7 mouse cellular contexts compared by ENCODE assay signal in the genomic region with DNA sequence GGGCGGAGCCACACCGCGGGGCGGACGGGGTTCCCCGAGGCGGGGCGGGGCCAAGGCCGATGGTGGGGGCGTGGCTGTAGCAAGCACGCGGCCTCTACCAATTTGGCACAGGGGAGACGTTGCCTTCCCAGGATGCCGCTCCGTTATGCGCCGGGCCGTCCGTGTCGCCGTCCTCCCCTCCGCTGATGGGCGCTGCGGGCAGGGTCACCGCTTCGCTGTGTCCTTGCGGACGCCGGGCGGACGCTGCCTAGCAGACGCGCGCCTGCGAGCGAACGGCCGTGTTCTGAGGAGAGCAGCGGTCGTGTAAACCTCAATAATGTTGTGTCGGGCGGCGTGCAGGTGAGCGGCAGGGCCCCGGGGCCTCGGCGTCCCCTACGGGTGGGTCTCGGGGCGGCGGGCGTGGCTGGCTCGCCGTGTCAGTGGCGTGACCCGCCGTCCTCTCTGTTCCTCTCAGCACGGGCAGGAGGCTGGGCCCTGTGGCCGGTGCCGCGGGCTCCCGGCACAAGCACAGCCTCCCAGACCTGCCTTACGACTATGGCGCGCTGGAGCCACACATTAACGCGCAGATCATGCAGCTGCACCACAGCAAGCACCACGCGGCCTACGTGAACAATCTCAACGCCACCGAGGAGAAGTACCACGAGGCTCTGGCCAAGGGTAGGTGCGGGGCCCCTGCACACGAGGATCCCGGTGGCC. TPM values are rescaled to one million over a fixed set of nuclear protein-coding genes. Genes with fewer than 3 reads are reported as not detected.
DNase-seq lines count a peak whose midpoint lies in the region; ATAC-seq lines count a peak whose summit lies in the region.

No protein-coding gene starts in this region.

- no peaks in the 10 kb centered on the region for H3K9me3 ChIP-seq in intestine, embryonic 15.5 days
- no peaks in the 10 kb centered on the region for H3K9me3 ChIP-seq in midbrain, embryonic 10.5 days (replicated peaks)

- peaks cover 7% of the 10 kb centered on the region for H3K4me1 ChIP-seq in intestine, embryonic 15.5 days (replicated peaks)
- H3K4me1 ChIP-seq in midbrain, embryonic 10.5 days: peaks cover 17% of the 10 kb centered on the region

- peak; percentile 98 for ATAC-seq in intestine, embryonic 15.5 days

- H3K27ac ChIP-seq in intestine, embryonic 15.5 days: peak overlapping the region; percentile 88
- H3K27ac ChIP-seq in midbrain, embryonic 10.5 days (replicated peaks): peak overlapping the region; percentile 85

- peak; percentile 99 for DNase-seq in adrenal gland, adult 18-20 months (ENCODE audit: low spot score in 2 of 2)
- DNase-seq in embryo, embryonic 11 days: peak; percentile 99
- peak; percentile 99 for DNase-seq in gastrocnemius, postnatal 25 days
- peak; percentile 97 to 99 for DNase-seq in left cerebral cortex, postnatal 25 days (ENCODE audit: low spot score in 2 of 2)
- DNase-seq in midbrain, embryonic 10.5 days (ENCODE audit: low spot score): peak; percentile 98
- peak; percentile 94 for DNase-seq in right cerebral cortex, postnatal 4 days

- peak overlapping the region; percentile 82 for H3K4me3 ChIP-seq in intestine, embryonic 15.5 days (replicated peaks)
- peak overlapping the region; percentile 79 for H3K4me3 ChIP-seq in midbrain, embryonic 10.5 days

- WGBS in intestine, embryonic 15.5 days: under 1% methylated on average over 76 of the region's 76 CpGs
- under 1% methylated on average over 76 of the region's 76 CpGs for WGBS in midbrain, embryonic 10.5 days

- H3K36me3 ChIP-seq in intestine, embryonic 15.5 days: 0 out of 2 replicates have a peak, but pooled peaks cover 5% of the 10 kb centered on the region
- H3K36me3 ChIP-seq in midbrain, embryonic 10.5 days: peaks cover 24% of the 10 kb centered on the region

- peak overlapping the region; percentile 85 for H3K4me2 ChIP-seq in intestine, embryonic 15.5 days (replicated peaks)

- H3K27me3 ChIP-seq in intestine, embryonic 15.5 days (replicated peaks): no peaks in the 10 kb centered on the region
- H3K27me3 ChIP-seq in midbrain, embryonic 10.5 days (ENCODE audit: low read depth, poor library complexity, severe bottlenecking): no peaks in the 10 kb centered on the region

- H3K9ac ChIP-seq in intestine, embryonic 15.5 days: peak overlapping the region; percentile 76

- intact Hi-C loops in left cerebral cortex, postnatal 25 days (cut with DNase I): loop anchor here (2.0 kb wide), 1 partner anchor 15 kb away; no protein-coding TSS in a partner anchor

RNA-seq across cellular contexts. Expression of a gene that starts 1.2 kb away (rescaled TPM):
- 100 to 1,000 TPM; 428 to 588 TPM for total RNA-seq in adrenal gland, adult 18-20 months (2021)
- 100 to 1,000 TPM; 447 to 456 TPM for total RNA-seq in gastrocnemius, postnatal 25 days (2021)
- 163 and 167 TPM in 2 replicates for polyA plus RNA-seq in intestine, embryonic 15.5 days (2015; fragmentation: Nextera tagmentation; extraction: Ambion mirVana)
- 100 to 1,000 TPM; 267 to 275 TPM for total RNA-seq in left cerebral cortex, postnatal 25 days (2021)
- polyA plus RNA-seq in midbrain, embryonic 10.5 days (2016; fragmentation: Nextera tagmentation; extraction: Ambion mirVana): 107 and 110 TPM in 2 replicates

RNA-seq across cellular contexts. Expression of a gene that starts 13.9 kb away (rescaled TPM):
- 10 to 100 TPM; 55.4 to 55.6 TPM for total RNA-seq in adrenal gland, adult 18-20 months (2021)
- 10 to 100 TPM; 23.3 to 24.7 TPM for total RNA-seq in gastrocnemius, postnatal 25 days (2021)
- polyA plus RNA-seq in intestine, embryonic 15.5 days (2015; fragmentation: Nextera tagmentation; extraction: Ambion mirVana): 109 and 120 TPM in 2 replicates
- total RNA-seq in left cerebral cortex, postnatal 25 days (2021): 10 to 100 TPM; 50.9 to 53.6 TPM
- polyA plus RNA-seq in midbrain, embryonic 10.5 days (2016; fragmentation: Nextera tagmentation; extraction: Ambion mirVana): 132 and 138 TPM in 2 replicates

RNA-seq across cellular contexts. Expression of a gene that starts 44.2 kb away (rescaled TPM):
- total RNA-seq in adrenal gland, adult 18-20 months (2021): under 1 TPM in 1 of 2 experiments, not detected in 1; 0.77 TPM
- total RNA-seq in gastrocnemius, postnatal 25 days (2021): not detected
- 0.16 TPM in 1 of 2 replicates, not detected in the other for polyA plus RNA-seq in intestine, embryonic 15.5 days (2015; fragmentation: Nextera tagmentation; extraction: Ambion mirVana)
- not detected for total RNA-seq in left cerebral cortex, postnatal 25 days (2021)
- not detected in 2 replicates for polyA plus RNA-seq in midbrain, embryonic 10.5 days (2016; fragmentation: Nextera tagmentation; extraction: Ambion mirVana)

RNA-seq across cellular contexts. Expression of a gene that starts 47.3 kb away (rescaled TPM):
- 100 to 1,000 TPM in 1 of 2 experiments, 10 to 100 TPM in 1; 78.2 to 190 TPM for total RNA-seq in adrenal gland, adult 18-20 months (2021)
- 1 to 10 TPM; 3.2 to 5.4 TPM for total RNA-seq in gastrocnemius, postnatal 25 days (2021)
- polyA plus RNA-seq in intestine, embryonic 15.5 days (2015; fragmentation: Nextera tagmentation; extraction: Ambion mirVana): 230 and 240 TPM in 2 replicates
- total RNA-seq in left cerebral cortex, postnatal 25 days (2021): 10 to 100 TPM; 59.1 to 60.8 TPM
- polyA plus RNA-seq in midbrain, embryonic 10.5 days (2016; fragmentation: Nextera tagmentation; extraction: Ambion mirVana): 410 and 455 TPM in 2 replicates

RNA-seq across cellular contexts. Expression of a gene that starts 53.0 kb away (rescaled TPM):
- under 1 TPM; 0.19 to 0.73 TPM for total RNA-seq in adrenal gland, adult 18-20 months (2021)
- under 1 TPM; 0.10 to 0.32 TPM for total RNA-seq in gastrocnemius, postnatal 25 days (2021)
- polyA plus RNA-seq in intestine, embryonic 15.5 days (2015; fragmentation: Nextera tagmentation; extraction: Ambion mirVana): 0.16 TPM in 1 of 2 replicates, not detected in the other
- total RNA-seq in left cerebral cortex, postnatal 25 days (2021): under 1 TPM; 0.23 to 0.30 TPM
- 0.16 TPM in 1 of 2 replicates, not detected in the other for polyA plus RNA-seq in midbrain, embryonic 10.5 days (2016; fragmentation: Nextera tagmentation; extraction: Ambion mirVana)

Comparison
In these comparisons a context has a peak if more than half of its experiments do, and no peak if none do; other contexts are left out.
1. Peak in every context shown above with its lines: DNase-seq, ATAC-seq, H3K4me3 ChIP-seq and H3K27ac ChIP-seq.